Mouse (Mus musculus) MEL (cell line): ENCODE results near the gene Ddx46. TPM values are rescaled to one million over a fixed set of nuclear protein-coding genes. Genes with fewer than 3 reads are reported as not detected.

Experiments used
- DNase-seq: peaks from one replicate; pipeline ENCODE4 v3.0.0; 2011; ENCODE audit warnings: low read depth, low spot score
- H3K27ac ChIP-seq: 2 replicates; pipeline ENCODE4 v1.5.1; 2012; ENCODE audit warnings: low read depth, mild to moderate bottlenecking, control low read depth, low read length, moderate library complexity; ENCODE audit not compliant: control insufficient read depth
- H3K27me3 ChIP-seq, 2 experiments: fragments of 150-350 bp in 1 of 2; sonication (generic) in 1 of 2; 2 replicates each; pipeline ENCODE4 v1.6.1; 2012; ENCODE audit warnings: low read length in 2 of 2, mild to moderate bottlenecking in 2 of 2, improper control_type of control experiment in 1 of 2, moderate library complexity in 1 of 2; ENCODE audit not compliant: insufficient read depth in 2 of 2, control insufficient read depth in 1 of 2
- H3K36me3 ChIP-seq, 2 experiments: 2 replicates each; pipeline ENCODE4 v1.6.1; 2012 to 2014; ENCODE audit warnings: low read length in 2 of 2, improper control_type of control experiment in 1 of 2, inconsistent platforms in 1 of 2, mild to moderate bottlenecking in 1 of 2; ENCODE audit not compliant: insufficient read depth in 2 of 2, control insufficient read depth in 1 of 2
- H3K4me1 ChIP-seq, 2 experiments: fragments of 150-350 bp in 1 of 2; sonication (generic) in 1 of 2; 2 replicates each; pipeline ENCODE4 v1.6.1; 2012; ENCODE audit warnings: low read length in 2 of 2, improper control_type of control experiment in 1 of 2, mild to moderate bottlenecking in 1 of 2; ENCODE audit not compliant: insufficient read depth in 2 of 2, control insufficient read depth in 1 of 2
- H3K4me3 ChIP-seq, 2 experiments: fragments of 150-350 bp in 1 of 2; sonication (generic) in 1 of 2; 2 replicates each; pipeline ENCODE4 v1.5.1; 2012; ENCODE audit warnings: low read depth in 2 of 2, low read length in 2 of 2, mild to moderate bottlenecking in 2 of 2, moderate library complexity in 2 of 2, control low read depth in 1 of 2, improper control_type of control experiment in 1 of 2; ENCODE audit not compliant: control insufficient read depth in 1 of 2, insufficient read depth in 1 of 2
- H3K79me2 ChIP-seq: 2 replicates; pipeline ENCODE4 v1.6.1; 2012; ENCODE audit warnings: mild to moderate bottlenecking, low read length, moderate library complexity; ENCODE audit not compliant: control insufficient read depth, poor library complexity, insufficient read depth
- H3K9ac ChIP-seq: 2 replicates; pipeline ENCODE4 v1.6.1; 2012; ENCODE audit warnings: low read depth, mild to moderate bottlenecking, control low read depth, low read length, moderate library complexity; ENCODE audit not compliant: control insufficient read depth, poor library complexity, severe bottlenecking
- H3K9me3 ChIP-seq: fragments of 150-350 bp; sonication (generic); replicated peaks from 2 replicates; pipeline ENCODE4 v1.6.1; 2012; ENCODE audit warnings: mild to moderate bottlenecking, low read length, improper control_type of control experiment, moderate library complexity; ENCODE audit not compliant: insufficient read depth
- BHLHE40 ChIP-seq: IDR thresholded peaks from 2 replicates; pipeline ENCODE4 v1.6.1; 2012; ENCODE audit warnings: low read depth, mild to moderate bottlenecking, inconsistent platforms, low read length, improper control_type of control experiment, borderline replicate concordance
- CHD1 ChIP-seq: IDR thresholded peaks from 2 replicates; pipeline ENCODE4 v1.6.1; 2012; ENCODE audit warnings: low read depth, mild to moderate bottlenecking, inconsistent platforms, low read length, improper control_type of control experiment
- CHD2 ChIP-seq: IDR thresholded peaks from 2 replicates; pipeline ENCODE4 v1.6.1; 2011; ENCODE audit warnings: low read length, improper control_type of control experiment
- CTCF ChIP-seq, 3 experiments: IDR thresholded peaks in 2 of 3; conservative IDR thresholded peaks in 1 of 3; 2 replicates each; pipeline ENCODE4 v1.5.1; 2011 to 2012; ENCODE audit warnings: low read length in 3 of 3, low read depth in 2 of 3, mild to moderate bottlenecking in 2 of 3, improper control_type of control experiment in 1 of 3, inconsistent platforms in 1 of 3, mixed read lengths in 1 of 3, moderate library complexity in 1 of 3; ENCODE audit not compliant: control insufficient read depth in 1 of 3, insufficient read depth in 1 of 3, poor library complexity in 1 of 3, severe bottlenecking in 1 of 3
- E2F4 ChIP-seq: IDR thresholded peaks from 2 replicates; pipeline ENCODE4 v1.6.1; 2011; ENCODE audit warnings: low read depth, low read length, improper control_type of control experiment, borderline replicate concordance
- ELF1 ChIP-seq: IDR thresholded peaks from 2 replicates; pipeline ENCODE4 v1.6.1; 2014; ENCODE audit warnings: low read depth, mild to moderate bottlenecking, inconsistent platforms, low read length, improper control_type of control experiment, moderate library complexity
- EP300 ChIP-seq, 2 experiments: IDR thresholded peaks; 2 replicates each; pipeline ENCODE4 v1.6.1; 2011; ENCODE audit warnings: improper control_type of control experiment in 2 of 2, low read length in 2 of 2, low read depth in 1 of 2, mild to moderate bottlenecking in 1 of 2
- GABPA ChIP-seq: IDR thresholded peaks from 2 replicates; pipeline ENCODE4 v1.6.1; 2012; ENCODE audit warnings: low read depth, mild to moderate bottlenecking, inconsistent platforms, low read length, improper control_type of control experiment, moderate library complexity
- HCFC1 ChIP-seq: IDR thresholded peaks from 2 replicates; pipeline ENCODE4 v1.6.1; 2012; ENCODE audit warnings: low read depth, mild to moderate bottlenecking, inconsistent platforms, low read length, improper control_type of control experiment, moderate library complexity
- JUND ChIP-seq: IDR thresholded peaks from 2 replicates; pipeline ENCODE4 v1.6.1; 2011; ENCODE audit warnings: low read depth, mild to moderate bottlenecking, improper control_type of control experiment, low read length
- MAX ChIP-seq: IDR thresholded peaks from 2 replicates; pipeline ENCODE4 v1.6.1; 2011; ENCODE audit warnings: low read length, improper control_type of control experiment
- MEF2A ChIP-seq: IDR thresholded peaks from 2 replicates; pipeline ENCODE4 v1.6.1; 2014; ENCODE audit warnings: low read depth, mild to moderate bottlenecking, inconsistent platforms, low read length, improper control_type of control experiment; ENCODE audit not compliant: poor library complexity, insufficient replicate concordance, severe bottlenecking; ENCODE audit errors: extremely low read depth
- MXI1 ChIP-seq: IDR thresholded peaks from 2 replicates; pipeline ENCODE4 v1.6.1; 2011; ENCODE audit warnings: mild to moderate bottlenecking, low read depth, low read length, improper control_type of control experiment
- MYC ChIP-seq: IDR thresholded peaks from 2 replicates; pipeline ENCODE4 v1.6.1; 2011; ENCODE audit warnings: low read depth, mild to moderate bottlenecking, low read length, improper control_type of control experiment, moderate library complexity
- NELFE ChIP-seq: IDR thresholded peaks from 2 replicates; pipeline ENCODE4 v1.6.1; 2011; ENCODE audit warnings: low read depth, low read length, improper control_type of control experiment
- POLR2A ChIP-seq, 2 experiments: IDR thresholded peaks; 2 replicates each; pipeline ENCODE4 v1.6.1; 2011 to 2012; ENCODE audit warnings: low read length in 2 of 2, mild to moderate bottlenecking in 2 of 2, control low read depth in 1 of 2, improper control_type of control experiment in 1 of 2, low read depth in 1 of 2, moderate library complexity in 1 of 2; ENCODE audit not compliant: control insufficient read depth in 1 of 2, insufficient read depth in 1 of 2, poor library complexity in 1 of 2
- POLR2AphosphoS2 ChIP-seq: IDR thresholded peaks from 2 replicates; pipeline ENCODE4 v1.6.1; 2011; ENCODE audit warnings: low read length, improper control_type of control experiment
- RAD21 ChIP-seq: IDR thresholded peaks from 2 replicates; pipeline ENCODE4 v1.6.1; 2011; ENCODE audit warnings: mild to moderate bottlenecking, low read depth, low read length, improper control_type of control experiment
- RCOR1 ChIP-seq: IDR thresholded peaks from 2 replicates; pipeline ENCODE4 v1.6.1; 2012; ENCODE audit warnings: low read depth, mild to moderate bottlenecking, inconsistent platforms, low read length, improper control_type of control experiment
- SMC3 ChIP-seq: IDR thresholded peaks from 2 replicates; pipeline ENCODE4 v1.6.1; 2011; ENCODE audit warnings: low read depth, low read length, improper control_type of control experiment
- TAL1 ChIP-seq: IDR thresholded peaks from 2 replicates; pipeline ENCODE4 v1.6.1; 2012; ENCODE audit warnings: mild to moderate bottlenecking, inconsistent platforms, low read length, moderate library complexity, mixed read lengths
- TBP ChIP-seq: IDR thresholded peaks from 2 replicates; pipeline ENCODE4 v1.8.0; 2011; ENCODE audit warnings: low read depth, low read length, improper control_type of control experiment
- TCF12 ChIP-seq: IDR thresholded peaks from 2 replicates; pipeline ENCODE4 v1.6.1; 2014; ENCODE audit warnings: low read depth, mild to moderate bottlenecking, inconsistent platforms, low read length, improper control_type of control experiment, moderate library complexity
- UBTF ChIP-seq: IDR thresholded peaks from 2 replicates; pipeline ENCODE4 v1.6.1; 2012; ENCODE audit warnings: low read depth, mild to moderate bottlenecking, inconsistent platforms, low read length, improper control_type of control experiment, moderate library complexity, borderline replicate concordance; ENCODE audit not compliant: insufficient read depth
- USF1 ChIP-seq: IDR thresholded peaks from 2 replicates; pipeline ENCODE4 v1.6.1; 2014; ENCODE audit warnings: low read depth, mild to moderate bottlenecking, inconsistent platforms, low read length, improper control_type of control experiment, moderate library complexity
- USF2 ChIP-seq, 2 experiments: IDR thresholded peaks; 2 replicates each; pipeline ENCODE4 v1.6.1; 2011 to 2012; ENCODE audit warnings: improper control_type of control experiment in 2 of 2, low read length in 2 of 2, borderline replicate concordance in 1 of 2, inconsistent platforms in 1 of 2, low read depth in 1 of 2, mild to moderate bottlenecking in 1 of 2; ENCODE audit not compliant: insufficient read depth in 1 of 2
- ZC3H11A ChIP-seq: IDR thresholded peaks from 2 replicates; pipeline ENCODE4 v1.6.1; 2012; ENCODE audit warnings: low read depth, mild to moderate bottlenecking, inconsistent platforms, low read length, improper control_type of control experiment
- ZKSCAN1 ChIP-seq: IDR thresholded peaks from 2 replicates; pipeline ENCODE4 v1.6.1; 2012; ENCODE audit warnings: low read depth, mild to moderate bottlenecking, inconsistent platforms, low read length, improper control_type of control experiment, moderate library complexity
- ZMIZ1 ChIP-seq: IDR thresholded peaks from 2 replicates; pipeline ENCODE4 v1.6.1; 2012; ENCODE audit warnings: low read depth, mild to moderate bottlenecking, inconsistent platforms, low read length, improper control_type of control experiment, moderate library complexity
- polyA plus RNA-seq, 2 experiments: library from polyadenylated mRNA; stranded (reverse) in 1 of 2; unstranded in 1 of 2; fragments of >175 nt in 1 of 2; fragments of >200 nt in 1 of 2; gene quantifications; 2 replicates each; pipeline versions ENCODE4 v1.2.1 to v1.2.4; 2012; ENCODE audit warnings: low replicate concordance in 2 of 2, low read depth in 1 of 2; ENCODE audit not compliant: insufficient read length in 2 of 2, insufficient read depth in 1 of 2, missing spikeins in 1 of 2
- total RNA-seq: library from RNA; depleted of rRNA; stranded (reverse); fragments of 300-350 nt; gene quantifications from 2 replicates; pipeline ENCODE4 v1.2.3, GENCODE M21; 2012

Gene Ddx46
- total and polyA plus RNA-seq, 3 experiments = 58.3 to 122 (median 89.5) TPM

DNA sequence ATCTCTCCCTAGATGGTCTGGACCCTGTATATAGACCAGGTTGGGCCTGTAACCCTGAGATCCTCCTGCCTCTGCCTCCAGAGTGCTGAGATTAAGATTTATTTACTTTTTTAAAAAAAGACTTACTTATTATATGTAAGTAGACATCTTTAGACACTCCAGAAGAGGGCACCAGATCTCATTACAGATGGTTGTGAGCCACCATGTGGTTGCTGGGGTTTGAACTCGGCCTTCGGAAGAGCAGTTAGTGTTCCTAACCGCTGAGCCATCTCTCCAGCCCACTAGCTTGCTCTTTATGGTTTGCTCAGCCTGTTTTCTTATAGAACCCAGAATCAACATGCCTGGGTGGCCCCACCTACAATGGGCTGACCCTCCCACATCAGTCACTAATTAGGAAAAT is 78.0 kb downstream of the Ddx46 start:
- no peaks in the 10 kb centered on the region for H3K9me3 ChIP-seq
- H3K9ac ChIP-seq = no peak overlapping the region
- peaks cover 9% of the 10 kb centered on the region for H3K79me2 ChIP-seq
- H3K27me3 ChIP-seq = no peaks in the 10 kb centered on the region
- TF ChIP-seq USF1 (no peak), CTCF (IDR thresholded peaks at IDR 0.05 in 2 of 3, conservative IDR thresholded peaks at IDR 0.05 in 1 of 3; ENCODE audit: control insufficient read depth in 1 of 3, insufficient read depth in 1 of 3, low read depth in 2 of 3, low read length in 3 of 3, poor library complexity in 1 of 3, severe bottlenecking in 1 of 3) (peak in 1 of 3 experiments; percentile 30; a peak in 2 of 6 replicates)
- DNase-seq = no peak
- no peak overlapping the region for H3K27ac ChIP-seq
- H3K4me3 ChIP-seq = no peak overlapping the region
- peaks cover 0 to 8% of the 10 kb centered on the region in 2 experiments; a peak in 2 of 4 replicates for H3K36me3 ChIP-seq
- peaks cover 0 to 13% of the 10 kb centered on the region in 2 experiments; a peak in 1 of 4 replicates for H3K4me1 ChIP-seq

DNA sequence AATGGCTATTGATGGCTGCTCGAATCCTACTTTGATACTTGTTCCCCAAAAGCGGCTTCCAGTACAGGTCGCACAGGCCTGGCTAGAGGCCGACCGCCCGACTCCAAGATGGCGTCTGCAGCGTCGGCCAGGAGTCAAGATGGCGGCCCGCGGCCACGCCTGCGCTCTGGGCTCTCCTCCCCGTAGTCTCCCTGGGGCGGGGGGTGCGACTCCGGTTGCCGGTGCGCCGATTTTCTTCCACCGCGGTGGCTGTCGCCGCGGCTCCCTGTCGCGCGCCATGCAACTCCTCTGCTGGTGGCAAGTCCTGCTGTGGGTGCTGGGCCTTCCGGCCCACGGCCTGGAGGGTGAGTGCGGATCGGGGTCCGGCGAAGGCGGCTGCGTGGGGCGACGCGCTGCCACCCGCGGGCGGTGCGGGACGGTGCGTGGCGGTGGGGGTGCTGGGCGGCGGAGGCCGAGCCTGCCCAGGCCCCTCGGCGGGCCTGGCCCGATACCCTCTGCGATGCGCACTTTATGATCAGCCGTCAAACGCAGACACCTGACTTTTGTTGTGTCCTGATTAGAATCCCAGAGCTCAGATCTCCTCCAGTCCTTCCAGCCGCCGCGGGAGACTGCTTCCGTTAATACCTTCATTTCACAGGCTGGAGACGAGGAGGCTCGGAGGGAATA is 79.8 kb downstream of the Ddx46 start, which contains the start of gene Txndc15:
TSS of gene Txndc15 (plus strand) at position 150 of the 666 bp plus-strand sequence.
- Histone ChIP-seq H3K9ac (peak within 1 kb of the TSS; percentile 97), H3K36me3 (peaks cover 0 to 8% of the 10 kb centered on the region in 2 experiments; a peak in 2 of 4 replicates), H3K27me3 (no peaks in the 10 kb centered on the region), H3K79me2 (peaks cover 9% of the 10 kb centered on the region), H3K4me3 (peak within 1 kb of the TSS; percentile 75 to 90), H3K9me3 (no peaks in the 10 kb centered on the region), H3K4me1 (peaks cover 0 to 13% of the 10 kb centered on the region in 2 experiments; a peak in 1 of 4 replicates), H3K27ac (peak within 1 kb of the TSS; percentile 68)
- DNase-seq = peak; percentile 92
- TF ChIP-seq POLR2AphosphoS2 = no peak
- no peak for TF ChIP-seq JUND
- no peak for TF ChIP-seq CHD2
- TF ChIP-seq EP300 (IDR thresholded peaks at IDR 0.05; ENCODE audit: low read depth in 1 of 2, low read length in 2 of 2) = 0 out of 4 replicates have a peak, but pooled peaks of 1 of the 2 experiments have one; percentile 5
- TF ChIP-seq TAL1 = no peak
- TF ChIP-seq USF2 (IDR thresholded peaks at IDR 0.05; ENCODE audit: borderline replicate concordance in 1 of 2, insufficient read depth in 1 of 2, low read depth in 1 of 2, low read length in 2 of 2) = no peak
- TF ChIP-seq CTCF (IDR thresholded peaks at IDR 0.05 in 2 of 3, conservative IDR thresholded peaks at IDR 0.05 in 1 of 3; ENCODE audit: control insufficient read depth in 1 of 3, insufficient read depth in 1 of 3, low read depth in 2 of 3, low read length in 3 of 3, poor library complexity in 1 of 3, severe bottlenecking in 1 of 3) = no peak
- 0 out of 2 replicates have a peak, but pooled peaks have one; percentile 52 for TF ChIP-seq ZMIZ1
- no peak for TF ChIP-seq E2F4
- 0 out of 2 replicates have a peak, but pooled peaks have one; percentile 19 for TF ChIP-seq USF1
- TF ChIP-seq NELFE = peak; percentile 64
- TF ChIP-seq GABPA = no peak
- peak; percentile 82 to 97 for TF ChIP-seq POLR2A (IDR thresholded peaks at IDR 0.05; ENCODE audit: control insufficient read depth in 1 of 2, insufficient read depth in 1 of 2, low read depth in 1 of 2, low read length in 2 of 2, poor library complexity in 1 of 2)
- TF ChIP-seq MXI1 = peak; percentile 26; the same call in 1 of the 2 replicates
- no peak for TF ChIP-seq MEF2A
- peak; percentile 65 for TF ChIP-seq TBP
- peak; percentile 91 for TF ChIP-seq RCOR1
- TF ChIP-seq ZKSCAN1 = no peak
- no peak for TF ChIP-seq UBTF
- no peak; the same call in none of the 2 replicates for TF ChIP-seq MAX
- peak; percentile 28; the same call in 1 of the 2 replicates for TF ChIP-seq ELF1
- no peak for TF ChIP-seq MYC
- peak; percentile 95 for TF ChIP-seq HCFC1
- TF ChIP-seq ZC3H11A = no peak
- TF ChIP-seq RAD21 = no peak
- no peak for TF ChIP-seq SMC3
- peak; percentile 71 for TF ChIP-seq TCF12
- TF ChIP-seq BHLHE40 = no peak
- TF ChIP-seq CHD1 = no peak
